Mouse (Mus musculus) liver, embryonic 14.5 days (tissue): ENCODE data around the gene Tmprss9.

Experiments
- CTCF ChIP-seq: IDR thresholded peaks from 2 replicates; pipeline ENCODE4 v1.5.1; 2016; ENCODE audit warnings: antibody characterized with exemption, low read depth, control low read depth
- EP300 ChIP-seq: IDR thresholded peaks from 2 replicates; pipeline ENCODE4 v1.6.1; 2016; ENCODE audit warnings: antibody characterized with exemption, low read depth

DNA sequence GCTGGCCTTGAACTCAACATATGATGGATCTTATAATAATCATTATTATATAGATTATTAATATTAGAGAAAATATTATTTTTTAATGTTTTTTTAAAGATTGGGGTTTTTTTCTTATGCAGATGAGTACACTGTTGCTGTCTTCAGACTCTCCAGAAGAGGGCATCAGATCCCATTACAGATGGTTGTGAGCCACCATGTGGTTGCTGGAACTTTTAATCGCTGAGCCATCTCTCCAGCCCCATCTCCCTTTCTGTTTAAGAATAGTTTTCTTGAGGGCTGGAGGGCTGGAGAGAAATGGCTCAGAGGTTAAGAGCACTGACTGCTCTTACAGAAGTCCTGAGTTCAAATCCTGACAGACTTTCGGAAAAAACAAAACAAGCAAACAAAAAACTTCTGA, 49.7 kb upstream of the Tmprss9 start:
- TF ChIP-seq CTCF = peak; percentile 74
- TF ChIP-seq EP300 = no peak
